In the genomic region with DNA sequence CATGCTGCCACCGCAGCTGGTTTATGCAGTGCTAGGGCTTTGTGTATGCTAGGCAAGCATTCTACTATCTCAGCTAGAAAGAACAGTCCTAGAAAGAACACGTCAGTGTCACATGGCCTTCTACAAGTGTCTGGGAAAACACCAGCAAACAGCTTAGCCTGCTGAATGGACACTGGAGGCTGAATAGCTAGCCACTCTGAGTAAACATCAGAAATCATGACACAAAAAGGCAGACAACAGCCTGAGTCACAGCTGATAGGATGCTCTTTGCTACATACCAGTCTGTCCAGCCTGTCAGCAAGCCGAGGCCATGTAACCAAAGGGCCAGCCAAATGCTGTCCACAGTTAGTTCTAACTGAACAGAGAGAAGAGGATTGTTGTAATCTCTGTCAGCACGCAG, we compare ENCODE assay signal across 19 mouse cellular contexts. TPM values are rescaled to one million over a fixed set of nuclear protein-coding genes. Genes with fewer than 3 reads are reported as not detected.
DNase-seq lines count a peak whose midpoint lies in the region; ATAC-seq and TF ChIP-seq lines count a peak whose summit lies in the region.
"Had no signal": no experiment of that assay in that cellular context is flagged by ENCODE, and none has a peak within 500 bp of the region (broad histone marks: within the 10 kb centered on the region; RNA-seq: fewer than 3 reads in every experiment).

No protein-coding gene starts in this region.

- ATAC-seq in heart, embryonic 12.5 days (ENCODE audit: insufficient number of reproducible peaks, low FRiP score): peak; percentile 48; the same call in 1 of the 2 replicates
- no peak for ATAC-seq in lung, postnatal 0 days
- ATAC-seq: hindbrain, embryonic 16.5 days had no signal

- H3K27me3 ChIP-seq in heart, embryonic 12.5 days (replicated peaks): no peaks in the 10 kb centered on the region
- H3K27me3 ChIP-seq in lung, postnatal 0 days (replicated peaks; ENCODE audit: insufficient read depth, low read length): no peaks in the 10 kb centered on the region
- H3K27me3 ChIP-seq: limb, embryonic 13.5 days; neural tube, embryonic 12.5 days had no signal

- TF ChIP-seq CTCF in lung, postnatal 0 days (IDR thresholded peaks at IDR 0.05): no peak

- H3K4me3 ChIP-seq in heart, embryonic 12.5 days: no peak overlapping the region
- H3K4me3 ChIP-seq in lung, postnatal 0 days (ENCODE audit: low read depth, low read length): no peak overlapping the region
- H3K4me3 ChIP-seq: erythroblast, embryonic 14.5 days; limb, embryonic 13.5 days; midbrain, embryonic 10.5 days; neural tube, embryonic 12.5 days had no signal

- no peaks in the 10 kb centered on the region for H3K36me3 ChIP-seq in heart, embryonic 12.5 days
- H3K36me3 ChIP-seq in lung, postnatal 0 days (ENCODE audit: insufficient read depth, low read length): no peaks in the 10 kb centered on the region
- H3K36me3 ChIP-seq: G1E; limb, embryonic 13.5 days; midbrain, embryonic 10.5 days; neural tube, embryonic 12.5 days had no signal

- peaks cover 14% of the 10 kb centered on the region for H3K4me1 ChIP-seq in heart, embryonic 12.5 days (replicated peaks)
- peaks cover 4% of the 10 kb centered on the region; the same call in 1 of the 2 replicates for H3K4me1 ChIP-seq in lung, postnatal 0 days (ENCODE audit: insufficient read depth, low read depth, low read length)
- H3K4me1 ChIP-seq: neural tube, embryonic 12.5 days had no signal

- DNase-seq in heart, postnatal 36 days: no peak
- peak; percentile 6 for DNase-seq in lung, postnatal 0 days (ENCODE audit: low spot score)
- DNase-seq in lung, postnatal 25 days (ENCODE audit: low spot score): no peak
- peak; percentile 23 for DNase-seq in adrenal gland, postnatal 25 days
- DNase-seq in yolk sac, embryonic 10.5 days (ENCODE audit: low spot score): peak; percentile 58
- no peak for DNase-seq in left cerebral cortex, adult 9 months (ENCODE audit: low spot score in 2 of 2)
- DNase-seq in B cell, adult 2 months: no peak
- DNase-seq: cerebellum, postnatal 10 days; gastrocnemius, postnatal 14 days; kidney, adult 8-10 months; lung, postnatal 10 days; thymus, postnatal 14 days had no signal

- peak overlapping the region; percentile 14; the same call in 1 of the 2 replicates for H3K9ac ChIP-seq in heart, embryonic 12.5 days
- H3K9ac ChIP-seq in lung, postnatal 0 days (replicated peaks; ENCODE audit: low read depth): no peak overlapping the region
- H3K9ac ChIP-seq: limb, embryonic 13.5 days; neural tube, embryonic 12.5 days had no signal

- TF ChIP-seq EP300 in lung, postnatal 0 days (IDR thresholded peaks at IDR 0.05): no peak

- peak overlapping the region; percentile 39 for H3K4me2 ChIP-seq in heart, embryonic 12.5 days
- H3K4me2 ChIP-seq in lung, postnatal 0 days (replicated peaks; ENCODE audit: low read depth, low read length): no peak overlapping the region
- H3K4me2 ChIP-seq: limb, embryonic 13.5 days; neural tube, embryonic 12.5 days had no signal

- H3K9me3 ChIP-seq in heart, embryonic 12.5 days (replicated peaks): no peaks in the 10 kb centered on the region
- H3K9me3 ChIP-seq in lung, postnatal 0 days (ENCODE audit: low read length): no peaks in the 10 kb centered on the region
- H3K9me3 ChIP-seq: G1E; limb, embryonic 13.5 days; midbrain, embryonic 10.5 days; neural tube, embryonic 12.5 days had no signal

- peak overlapping the region; percentile 19; the same call in 1 of the 2 replicates for H3K27ac ChIP-seq in heart, embryonic 12.5 days (ENCODE audit: poor library complexity, severe bottlenecking)
- H3K27ac ChIP-seq in lung, postnatal 0 days (ENCODE audit: low read length): no peak overlapping the region
- H3K27ac ChIP-seq: limb, embryonic 13.5 days; midbrain, embryonic 10.5 days; neural tube, embryonic 12.5 days had no signal

- WGBS in heart, embryonic 12.5 days: 30% methylated on average over 4 of the region's 4 CpGs
- WGBS in lung, postnatal 0 days: 59% methylated on average over 4 of the region's 4 CpGs

- intact Hi-C loops in heart, postnatal 36 days (cut with DNase I): no loop called here

RNA-seq across cellular contexts. Expression of gene Larp4b, which starts 32.3 kb away (rescaled TPM):
- polyA plus RNA-seq in heart, embryonic 12.5 days (2016; fragmentation: Nextera tagmentation; extraction: Ambion mirVana): 33.0 and 37.4 TPM in 2 replicates
- 10 to 100 TPM; 65.5 to 74.2 TPM for total RNA-seq in heart, postnatal 36 days (2021)
- polyA plus RNA-seq in lung, postnatal 0 days (2015; fragmentation: Nextera tagmentation; extraction: Ambion mirVana): 27.2 and 27.7 TPM in 2 replicates
- total RNA-seq in adrenal gland, postnatal 25 days (2021): 66.6 and 75.1 TPM in 2 replicates

Comparison
In these comparisons a context has a peak if more than half of its experiments do, and no peak if none do; other contexts are left out.
1. DNase-seq: peak in lung, postnatal 0 days (single experiment), adrenal gland, postnatal 25 days (single experiment) and yolk sac, embryonic 10.5 days (single experiment); none in heart, postnatal 36 days (0 of 2), lung, postnatal 25 days (single experiment), left cerebral cortex, adult 9 months (0 of 2) and B cell, adult 2 months (0 of 2).